8 mouse cellular contexts compared by ENCODE assay signal in the genomic region with DNA sequence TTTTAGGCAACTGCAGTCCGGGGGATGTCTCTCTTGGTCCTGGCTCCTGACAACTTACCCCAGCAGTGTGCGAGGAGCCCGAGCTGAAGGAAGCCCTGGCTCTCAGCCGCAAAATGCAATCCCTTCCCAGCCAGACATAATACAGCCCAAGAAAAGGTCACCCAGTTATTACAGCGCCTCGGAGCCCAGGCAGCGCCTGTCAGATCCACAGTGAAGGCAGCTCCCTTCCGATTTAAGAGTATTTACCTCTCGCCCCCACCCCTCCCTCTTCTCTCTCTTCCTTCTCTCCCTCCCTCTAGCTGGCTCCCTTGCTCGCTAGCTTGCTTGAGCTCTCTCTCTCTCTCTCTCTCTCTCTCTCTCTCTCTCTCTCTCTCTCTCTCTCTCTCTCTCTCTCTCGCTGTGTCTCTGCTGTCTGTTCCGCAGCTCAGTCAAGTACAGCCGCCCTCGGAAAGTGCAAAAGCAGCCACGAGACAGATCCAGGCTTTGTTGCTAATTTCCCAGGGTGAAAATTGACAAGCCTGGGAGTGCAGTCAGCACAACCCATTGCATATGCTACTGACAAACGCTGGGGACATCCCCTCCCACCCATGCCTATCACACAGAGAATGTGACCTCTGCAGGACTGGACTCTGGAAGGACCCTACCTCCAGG.
DNase-seq lines count a peak whose midpoint lies in the region; ATAC-seq and TF ChIP-seq lines count a peak whose summit lies in the region.

No protein-coding gene starts in this region.

- TF ChIP-seq POLR2A in limb, embryonic 14.5 days (IDR thresholded peaks at IDR 0.05; ENCODE audit: borderline replicate concordance, extremely low read depth, insufficient read depth, insufficient read length), result no peak

- H3K27ac ChIP-seq in kidney, embryonic 14.5 days (ENCODE audit: low read depth, low read length), result no peak overlapping the region
- H3K27ac ChIP-seq in embryonic facial prominence, embryonic 13.5 days, result no peak overlapping the region
- H3K27ac ChIP-seq in hindbrain, embryonic 12.5 days, result peak overlapping the region; percentile 40; the same call in 1 of the 2 replicates
- no peak overlapping the region for H3K27ac ChIP-seq in limb, embryonic 14.5 days (replicated peaks; ENCODE audit: low read depth, low read length)

- H3K4me3 ChIP-seq in kidney, embryonic 14.5 days (ENCODE audit: low read length), result peak overlapping the region; percentile 38
- H3K4me3 ChIP-seq in embryonic facial prominence, embryonic 13.5 days, result peak overlapping the region; percentile 47
- peak overlapping the region; percentile 41 for H3K4me3 ChIP-seq in hindbrain, embryonic 12.5 days
- peak overlapping the region; percentile 36 for H3K4me3 ChIP-seq in limb, embryonic 14.5 days (replicated peaks; ENCODE audit: low read length)

- H3K4me1 ChIP-seq in kidney, embryonic 14.5 days (ENCODE audit: control insufficient read depth, insufficient read depth, low read length), result peaks cover 8% of the 10 kb centered on the region; the same call in 1 of the 2 replicates
- peaks cover 38% of the 10 kb centered on the region for H3K4me1 ChIP-seq in embryonic facial prominence, embryonic 13.5 days
- H3K4me1 ChIP-seq in hindbrain, embryonic 12.5 days, result peaks cover 35% of the 10 kb centered on the region
- H3K4me1 ChIP-seq in limb, embryonic 14.5 days (ENCODE audit: control insufficient read depth, insufficient read depth, low read length), result peaks cover 12% of the 10 kb centered on the region

- WGBS in kidney, embryonic 14.5 days, result under 1% methylated on average over 15 of the region's 16 CpGs
- WGBS in embryonic facial prominence, embryonic 13.5 days, result under 1% methylated on average over 16 of the region's 16 CpGs
- WGBS in hindbrain, embryonic 12.5 days, result under 1% methylated on average over 16 of the region's 16 CpGs
- under 1% methylated on average over 16 of the region's 16 CpGs for WGBS in limb, embryonic 14.5 days

- no peak for DNase-seq in kidney, adult 8-10 months
- peak; percentile 9 for DNase-seq in limb, embryonic 14.5 days (ENCODE audit: low spot score)
- peak; percentile 52 for DNase-seq in retina, postnatal 1 day
- DNase-seq in T-cell, adult 2 months (ENCODE audit: low spot score), result no peak
- no peak for DNase-seq in testis, postnatal 10 days (ENCODE audit: low spot score)

- no peaks in the 10 kb centered on the region for H3K9me3 ChIP-seq in kidney, embryonic 14.5 days (ENCODE audit: control insufficient read depth, low read length)
- H3K9me3 ChIP-seq in embryonic facial prominence, embryonic 13.5 days, result no peaks in the 10 kb centered on the region
- H3K9me3 ChIP-seq in hindbrain, embryonic 12.5 days (replicated peaks), result no peaks in the 10 kb centered on the region
- H3K9me3 ChIP-seq in limb, embryonic 14.5 days (ENCODE audit: control insufficient read depth, low read length), result no peaks in the 10 kb centered on the region

- peak; percentile 26; the same call in 1 of the 2 replicates for ATAC-seq in kidney, embryonic 14.5 days (ENCODE audit: low FRiP score, low TSS enrichment)
- ATAC-seq in embryonic facial prominence, embryonic 13.5 days (ENCODE audit: insufficient number of reproducible peaks, insufficient read depth, low FRiP score, low TSS enrichment, low read depth), result no peak
- ATAC-seq in hindbrain, embryonic 12.5 days (ENCODE audit: low FRiP score), result 0 out of 2 replicates have a peak, but pooled peaks have one; percentile 3
- ATAC-seq in limb, embryonic 14.5 days (ENCODE audit: low FRiP score, low read depth), result peak; percentile 42; the same call in 1 of the 2 replicates

- peak overlapping the region; percentile 61 for H3K4me2 ChIP-seq in kidney, embryonic 14.5 days (replicated peaks; ENCODE audit: low read depth, low read length)
- peak overlapping the region; percentile 73 for H3K4me2 ChIP-seq in embryonic facial prominence, embryonic 13.5 days
- H3K4me2 ChIP-seq in hindbrain, embryonic 12.5 days (replicated peaks), result peak overlapping the region; percentile 61
- H3K4me2 ChIP-seq in limb, embryonic 14.5 days (replicated peaks; ENCODE audit: low read depth, low read length, severe bottlenecking), result peak overlapping the region; percentile 62

- no peaks in the 10 kb centered on the region for H3K36me3 ChIP-seq in kidney, embryonic 14.5 days (ENCODE audit: control insufficient read depth, insufficient read depth, low read length)
- H3K36me3 ChIP-seq in embryonic facial prominence, embryonic 13.5 days, result no peaks in the 10 kb centered on the region
- no peaks in the 10 kb centered on the region for H3K36me3 ChIP-seq in hindbrain, embryonic 12.5 days
- no peaks in the 10 kb centered on the region for H3K36me3 ChIP-seq in limb, embryonic 14.5 days (ENCODE audit: control insufficient read depth, insufficient read depth, low read length)

- H3K9ac ChIP-seq in kidney, embryonic 14.5 days (ENCODE audit: low read depth, low read length), result no peak overlapping the region
- H3K9ac ChIP-seq in embryonic facial prominence, embryonic 13.5 days, result peak overlapping the region; percentile 52
- H3K9ac ChIP-seq in hindbrain, embryonic 12.5 days, result peak overlapping the region; percentile 60
- H3K9ac ChIP-seq in limb, embryonic 14.5 days (ENCODE audit: low read depth, low read length, severe bottlenecking), result no peak overlapping the region

- peaks cover 43% of the 10 kb centered on the region for H3K27me3 ChIP-seq in kidney, embryonic 14.5 days (ENCODE audit: control insufficient read depth, insufficient read depth, low read length)
- peaks cover 53% of the 10 kb centered on the region for H3K27me3 ChIP-seq in embryonic facial prominence, embryonic 13.5 days
- no peaks in the 10 kb centered on the region; the same call in 1 of the 2 replicates for H3K27me3 ChIP-seq in hindbrain, embryonic 12.5 days
- H3K27me3 ChIP-seq in limb, embryonic 14.5 days (ENCODE audit: control insufficient read depth, insufficient read depth, low read length), result peaks cover 24% of the 10 kb centered on the region

Comparison
In these comparisons a context has a peak if more than half of its experiments do, and no peak if none do; other contexts are left out.
1. H3K9ac ChIP-seq: peak in embryonic facial prominence, embryonic 13.5 days (single experiment) and hindbrain, embryonic 12.5 days (single experiment); none in kidney, embryonic 14.5 days (single experiment) and limb, embryonic 14.5 days (single experiment).
2. DNase-seq: peak in limb, embryonic 14.5 days (single experiment) and retina, postnatal 1 day (single experiment); none in kidney, adult 8-10 months (0 of 2), T-cell, adult 2 months (single experiment) and testis, postnatal 10 days (single experiment).
3. Peak in every context shown above with its lines, with median percentiles within 50 percentile points of each other: H3K4me2 ChIP-seq and H3K4me3 ChIP-seq.